Mouse (Mus musculus) bone marrow macrophage, adult 2 months (primary cell): Measurements from ENCODE around the gene Cpne6. TPM values are rescaled to one million over a fixed set of nuclear protein-coding genes. Genes with fewer than 3 reads are reported as not detected.

Experiments
- H3K27ac ChIP-seq: 2 replicates; pipeline ENCODE4 v1.5.1; 2012; ENCODE audit warnings: low read depth, low read length; ENCODE audit not compliant: insufficient read depth
- H3K4me1 ChIP-seq: 2 replicates; pipeline ENCODE4 v1.6.1; 2012; ENCODE audit warnings: low read length; ENCODE audit not compliant: control insufficient read depth, insufficient read depth
- H3K4me3 ChIP-seq: 2 replicates; pipeline ENCODE4 v1.5.1; 2012; ENCODE audit warnings: mild to moderate bottlenecking, low read length, moderate library complexity; ENCODE audit not compliant: insufficient read depth
- CTCF ChIP-seq: IDR thresholded peaks from 2 replicates; pipeline ENCODE4 v1.5.1; 2012; ENCODE audit warnings: low read depth, mild to moderate bottlenecking, low read length, moderate library complexity
- POLR2A ChIP-seq: IDR thresholded peaks from 2 replicates; pipeline ENCODE4 v1.6.1; 2012; ENCODE audit warnings: mild to moderate bottlenecking, low read depth, low read length, borderline replicate concordance
- polyA plus RNA-seq: library from polyadenylated mRNA; stranded (reverse); fragments of >200 nt; gene quantifications from 2 replicates; pipeline ENCODE4 v1.2.4, GENCODE M21; 2012; ENCODE audit not compliant: missing spikeins, insufficient read depth, insufficient read length

The Cpne6 gene
- polyA plus RNA-seq, result not detected in 2 replicates

DNA sequence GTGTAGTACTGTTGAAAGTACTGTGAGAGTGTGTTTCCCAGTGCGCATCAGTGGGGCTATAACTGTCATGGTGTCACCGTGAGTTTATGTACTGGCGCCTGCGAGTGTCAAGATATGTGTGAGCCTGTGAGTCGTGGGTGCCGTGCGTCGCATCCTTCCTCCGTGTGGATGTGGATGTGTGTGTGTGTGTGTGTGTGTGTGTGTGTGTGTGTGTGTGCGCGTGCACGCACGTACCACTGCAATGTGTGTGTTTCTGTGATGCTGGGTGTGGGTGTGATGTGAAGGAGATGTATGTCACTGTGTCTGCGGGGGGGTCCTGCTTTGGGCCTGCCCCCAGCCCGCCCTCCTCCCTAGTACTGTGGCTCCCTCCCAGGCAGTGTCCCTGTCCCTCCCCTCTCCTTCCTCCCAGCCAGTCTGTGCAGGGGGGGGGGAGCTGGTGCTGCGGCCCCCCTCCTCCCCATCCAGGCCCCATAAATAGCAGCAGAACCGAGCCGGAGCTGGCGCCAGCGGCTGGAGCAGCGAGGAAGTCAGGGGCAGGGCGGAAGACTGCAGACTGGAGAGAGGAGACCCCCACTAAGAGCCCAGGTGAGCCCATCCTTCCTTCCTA, at the start of gene Cpne6:
Cpne6 (plus strand) TSS at position 321 of the 607 bp plus-strand sequence.
- Histone ChIP-seq H3K27ac (no peak within 1 kb of the TSS), H3K4me3 (no peak within 1 kb of the TSS), H3K4me1 (no peaks in the 10 kb centered on the region)
- no peak for TF ChIP-seq POLR2A
- no peak for TF ChIP-seq CTCF

GRCm38 (mm10) chr14:55461757-55462156, 48.5 kb upstream of the Cpne6 start:
- Histone ChIP-seq H3K4me1 (no peaks in the 10 kb centered on the region), H3K27ac (no peak overlapping the region), H3K4me3 (no peak overlapping the region)
- TF ChIP-seq POLR2A (no peak), CTCF (no peak)

DNA sequence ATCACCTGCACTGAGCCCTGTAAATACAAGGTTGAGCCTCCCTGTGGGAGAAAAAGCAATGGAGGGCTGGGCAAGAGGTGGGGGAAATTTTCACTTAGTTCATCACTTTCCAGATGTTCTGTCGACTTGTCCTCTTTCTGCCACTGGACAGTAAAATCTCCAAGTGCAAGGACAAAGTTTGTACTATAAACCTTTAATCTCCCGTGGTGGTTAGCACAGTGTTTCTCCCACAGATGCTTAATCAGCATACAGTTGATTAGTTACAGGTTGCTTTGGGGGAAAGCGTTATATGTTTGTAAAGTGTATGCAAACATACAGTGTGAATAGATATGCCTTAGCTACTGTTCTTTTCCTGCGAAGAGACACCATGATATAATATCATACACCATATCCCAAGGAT, 43.8 kb upstream of the Cpne6 start:
- TF ChIP-seq POLR2A, result no peak
- no peak for TF ChIP-seq CTCF
- Histone ChIP-seq H3K27ac (no peak overlapping the region), H3K4me3 (no peak overlapping the region), H3K4me1 (no peaks in the 10 kb centered on the region)

DNA sequence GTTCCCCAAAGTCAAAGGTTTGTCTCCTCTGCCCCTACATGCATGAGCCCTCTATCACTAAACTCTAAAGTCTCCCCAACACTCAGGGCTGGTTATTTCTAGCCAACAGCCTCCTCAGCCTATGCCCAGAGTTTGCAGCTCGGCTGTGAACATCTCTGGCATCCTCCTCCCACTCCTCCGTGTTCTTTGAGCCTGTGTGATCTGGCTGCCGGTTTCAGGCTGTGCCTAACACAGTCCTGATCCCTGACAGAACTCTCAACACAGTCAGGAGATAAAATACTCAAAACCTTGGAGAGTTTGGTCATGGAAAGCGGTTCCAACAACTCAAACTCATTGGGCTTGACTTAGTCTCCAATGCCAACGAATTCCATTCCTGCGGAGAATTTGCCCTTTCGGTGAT, 43.1 kb upstream of the Cpne6 start:
- Histone ChIP-seq H3K4me1 (no peaks in the 10 kb centered on the region), H3K27ac (no peak overlapping the region), H3K4me3 (no peak overlapping the region)
- TF ChIP-seq CTCF, result no peak
- TF ChIP-seq POLR2A, result no peak

- H3K4me3 ChIP-seq, result no peak overlapping the region
- no peak for TF ChIP-seq POLR2A
- TF ChIP-seq CTCF, result no peak
- H3K4me1 ChIP-seq, result no peaks in the 10 kb centered on the region
- no peak overlapping the region for H3K27ac ChIP-seq
These were observed 41.9 kb upstream of the Cpne6 start for GRCm38 (mm10) chr14:55468301-55468741.

DNA sequence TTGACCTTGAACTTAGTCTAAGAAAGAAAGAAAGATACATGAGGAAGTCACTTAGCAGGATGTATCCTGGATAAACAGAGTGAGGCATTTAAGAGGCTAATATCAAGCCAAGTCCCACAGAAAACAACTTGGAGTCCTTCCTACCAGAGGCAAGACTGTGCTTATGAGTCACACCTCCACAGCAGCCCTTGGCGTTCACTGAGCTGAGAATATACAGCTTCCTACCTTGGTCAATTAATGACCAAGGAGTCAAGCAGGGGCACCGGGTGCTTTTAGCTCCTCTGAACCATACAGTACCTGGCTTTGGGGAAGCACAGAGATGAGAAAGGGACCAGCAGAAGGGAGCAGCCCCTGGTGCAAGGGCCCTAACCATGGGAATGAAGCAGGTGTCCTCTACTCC, 41.2 kb upstream of the Cpne6 start:
- H3K4me3 ChIP-seq, result no peak overlapping the region
- no peaks in the 10 kb centered on the region for H3K4me1 ChIP-seq
- no peak overlapping the region for H3K27ac ChIP-seq
- TF ChIP-seq POLR2A (no peak), CTCF (no peak)

DNA sequence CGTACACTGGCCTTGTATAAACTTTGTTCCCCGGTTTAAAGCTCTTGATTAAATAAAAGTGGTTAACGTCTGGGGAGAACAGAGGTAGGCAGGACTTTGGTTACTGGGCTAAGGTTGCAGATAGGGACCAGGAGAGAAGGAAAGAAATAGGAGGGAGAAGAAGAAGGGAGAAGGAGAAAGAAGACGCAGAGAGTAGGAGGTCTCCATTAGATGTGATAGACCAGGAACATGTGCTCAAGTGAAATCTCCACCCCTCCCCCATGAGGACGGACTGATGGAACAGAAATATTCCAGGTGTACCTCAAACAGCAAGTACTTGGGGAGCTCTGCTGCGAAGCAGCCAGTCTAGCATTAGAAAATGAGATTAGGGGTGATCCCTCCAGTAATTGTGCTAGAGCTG, 40.4 kb upstream of the Cpne6 start:
- TF ChIP-seq CTCF (no peak), POLR2A (no peak)
- Histone ChIP-seq H3K4me1 (no peaks in the 10 kb centered on the region), H3K4me3 (no peak overlapping the region), H3K27ac (no peak overlapping the region)

DNA sequence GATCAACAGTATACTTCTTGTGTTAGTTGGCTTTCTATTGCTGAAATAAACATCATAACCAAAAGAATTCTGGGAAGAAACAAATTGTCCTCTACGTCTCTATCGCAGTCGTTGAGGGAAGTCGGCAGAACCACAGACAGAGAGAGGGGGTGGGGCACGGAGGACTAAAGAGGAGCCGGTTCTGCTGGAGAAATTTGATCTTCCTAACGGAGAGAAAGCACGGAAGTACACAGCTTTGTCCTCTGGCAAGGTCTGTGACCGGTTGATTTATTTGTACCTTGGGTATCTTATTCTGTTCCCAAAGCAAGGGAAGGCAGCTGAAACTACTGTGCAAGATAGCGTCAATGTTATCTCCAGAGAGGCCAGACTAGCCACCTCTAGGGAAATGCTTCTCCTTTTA, 39.4 kb upstream of the Cpne6 start:
- no peak for TF ChIP-seq CTCF
- no peak for TF ChIP-seq POLR2A

GRCm38 (mm10) chr14:55475654-55476053, 34.6 kb upstream of the Cpne6 start:
- Histone ChIP-seq H3K4me3 (no peak overlapping the region), H3K27ac (no peak overlapping the region), H3K4me1 (no peaks in the 10 kb centered on the region; the same call in 1 of the 2 replicates)
- TF ChIP-seq POLR2A (no peak), CTCF (no peak)

More for the DNA sequence above, 39.4 kb upstream of the Cpne6 start:
- H3K4me1 ChIP-seq, result no peaks in the 10 kb centered on the region
- no peak overlapping the region for H3K27ac ChIP-seq
- no peak overlapping the region for H3K4me3 ChIP-seq

DNA sequence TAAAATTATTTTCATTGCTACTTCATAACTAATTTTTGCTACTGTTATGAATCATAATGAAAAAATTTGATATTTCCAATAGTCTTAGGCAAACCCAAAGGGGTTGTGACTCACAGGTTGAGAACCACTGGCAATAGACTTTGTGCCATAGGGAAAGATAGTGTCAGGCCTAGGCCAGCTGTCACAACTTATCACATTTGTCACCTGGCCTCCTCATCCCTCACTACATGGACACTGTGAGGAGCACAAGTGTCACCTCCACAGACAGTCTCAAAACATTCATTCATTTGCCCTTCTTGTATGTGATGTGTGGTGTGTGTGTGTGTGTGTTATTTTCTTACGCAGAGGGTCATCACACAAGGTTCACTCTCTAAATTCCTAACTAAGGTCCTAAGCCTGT, 32.8 kb upstream of the Cpne6 start:
- H3K4me1 ChIP-seq, result no peaks in the 10 kb centered on the region; the same call in 1 of the 2 replicates
- H3K27ac ChIP-seq, result no peak overlapping the region
- H3K4me3 ChIP-seq, result no peak overlapping the region
- no peak for TF ChIP-seq CTCF
- no peak for TF ChIP-seq POLR2A
